Mouse (Mus musculus) embryonic facial prominence, embryonic 11.5 days (tissue): ENCODE data around the gene Slc48a1. TPM values are rescaled to one million over a fixed set of nuclear protein-coding genes. Genes with fewer than 3 reads are reported as not detected.

Experiments used
- ATAC-seq: fragments of 200-750 bp; cut with Nextera tagmentation; replicated peaks from 2 replicates; pipeline ENCODE4 v1.8.0; 2017; ENCODE audit warnings: low read depth; ENCODE audit not compliant: insufficient number of reproducible peaks, low FRiP score, low TSS enrichment
- DNase-seq: peaks from one replicate; pipeline ENCODE4 v3.0.0-alpha.2; 2015; ENCODE audit warnings: low spot score
- H3K27ac ChIP-seq: fragments of 300-500 bp; sonication (generic); replicated peaks from 2 replicates; pipeline ENCODE4 v1.5.1; 2014; ENCODE audit warnings: mild to moderate bottlenecking, low read depth, low read length, control low read depth
- H3K27me3 ChIP-seq: fragments of 300-500 bp; sonication (generic); 2 replicates; pipeline ENCODE4 v1.6.1; 2014; ENCODE audit warnings: mild to moderate bottlenecking, low read length, moderate library complexity, mixed read lengths; ENCODE audit not compliant: control insufficient read depth, insufficient read depth
- H3K36me3 ChIP-seq: fragments of 300-500 bp; sonication (generic); replicated peaks from 2 replicates; pipeline ENCODE4 v1.6.1; 2014; ENCODE audit warnings: low read depth, mild to moderate bottlenecking, low read length, moderate library complexity, mixed read lengths; ENCODE audit not compliant: control insufficient read depth, insufficient read depth
- H3K4me1 ChIP-seq: fragments of 300-500 bp; sonication (generic); 2 replicates; pipeline ENCODE4 v1.6.1; 2014; ENCODE audit warnings: low read length, mixed read lengths; ENCODE audit not compliant: control insufficient read depth, insufficient read depth
- H3K4me2 ChIP-seq: fragments of 300-500 bp; sonication (generic); 2 replicates; pipeline ENCODE4 v1.6.1; 2014; ENCODE audit warnings: low read depth, mild to moderate bottlenecking, control low read depth, low read length, moderate library complexity
- H3K4me3 ChIP-seq: fragments of 300-500 bp; sonication (generic); 2 replicates; pipeline ENCODE4 v1.5.1; 2014; ENCODE audit warnings: low read depth, low read length, control low read depth
- H3K9ac ChIP-seq: fragments of 300-500 bp; sonication (generic); replicated peaks from 2 replicates; pipeline ENCODE4 v1.6.1; 2014; ENCODE audit warnings: mild to moderate bottlenecking, control low read depth, low read length
- H3K9me3 ChIP-seq: fragments of 300-500 bp; sonication (generic); replicated peaks from 2 replicates; pipeline ENCODE4 v1.6.1; 2016; ENCODE audit warnings: mild to moderate bottlenecking, low read length, inconsistent platforms, mixed read lengths; ENCODE audit not compliant: control insufficient read depth
- WGBS: fragments of 180-500 bp; shearing (Covaris S2); extraction: QIAGEN DNeasy Blood & Tissue Kit; methylation state at CpG from one replicate; pipeline ENCODE4 v1.1.7; 2014; 5-methylcytosine and 5-hydroxymethylcytosine counted together
- polyA plus RNA-seq: library from polyadenylated mRNA; unstranded; fragments of >200 nt; fragmentation: Nextera tagmentation; extraction: Ambion mirVana; gene quantifications from 2 replicates; pipeline ENCODE4 v1.2.1, GENCODE M21; 2014

Slc48a1 gene
- polyA plus RNA-seq, 1 experiment from 2014 or later: 18.9 TPM

DNA sequence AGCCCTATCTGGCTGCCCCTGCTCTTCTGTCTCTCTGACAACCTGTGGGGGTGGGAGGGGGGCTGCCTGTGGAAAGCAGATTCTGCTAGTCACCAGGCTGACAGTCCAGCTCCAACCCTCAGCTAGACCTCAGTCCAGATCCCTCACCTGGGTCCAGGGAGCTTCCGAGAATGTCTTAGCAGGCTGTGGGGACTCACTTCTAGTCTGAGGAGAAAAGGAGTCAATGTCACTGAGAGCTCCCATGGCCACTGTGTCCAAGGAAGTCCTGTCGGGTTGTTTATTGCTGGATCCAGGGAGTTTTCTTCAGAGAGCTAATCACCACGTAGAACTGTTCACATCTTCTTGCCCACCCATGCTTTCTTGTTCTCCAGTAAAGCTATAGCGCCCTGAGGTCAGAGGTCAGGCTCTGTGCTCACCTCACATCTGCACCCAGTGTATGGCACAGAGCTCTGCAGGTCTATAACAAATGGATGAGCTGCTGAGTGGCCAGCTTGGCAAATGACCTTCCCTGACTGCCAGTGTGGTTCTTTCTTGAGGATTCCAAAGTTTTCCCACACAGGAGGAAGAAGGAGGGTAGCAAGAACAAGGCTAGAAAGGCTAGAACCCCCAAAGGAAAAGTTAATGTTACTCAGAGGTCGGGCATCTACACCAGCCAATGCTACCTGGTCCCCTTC, 48.4 kb downstream of the Slc48a1 start:
- Histone ChIP-seq H3K4me3 (no peak overlapping the region), H3K9ac (no peak overlapping the region), H3K27ac (no peak overlapping the region), H3K36me3 (no peaks in the 10 kb centered on the region), H3K4me2 (no peak overlapping the region), H3K9me3 (no peaks in the 10 kb centered on the region), H3K4me1 (peaks cover 11% of the 10 kb centered on the region), H3K27me3 (no peaks in the 10 kb centered on the region)
- ATAC-seq (no peak), DNase-seq (no peak)
- WGBS: 67% methylated on average over 5 of the region's 5 CpGs

DNA sequence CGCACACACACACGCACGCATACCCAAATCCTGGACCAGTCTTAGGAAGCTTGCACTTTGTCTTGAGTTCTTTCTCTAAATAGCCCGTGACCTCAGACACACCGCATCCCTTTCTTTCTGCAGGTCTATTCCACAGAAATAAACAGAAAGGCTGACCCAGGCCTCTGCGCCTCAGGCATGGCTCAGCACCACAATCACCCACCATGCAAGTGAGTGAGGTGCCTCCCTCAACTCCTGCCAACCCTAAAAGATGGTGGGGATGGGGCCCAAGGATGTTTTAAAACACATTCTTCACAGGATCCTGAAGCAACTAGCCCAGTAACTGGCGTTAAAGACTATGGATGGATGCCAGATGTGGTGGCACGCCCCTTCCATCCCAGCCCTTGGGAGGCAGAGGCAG, 49.1 kb downstream of the Slc48a1 start:
- H3K4me1 ChIP-seq: peaks cover 13% of the 10 kb centered on the region
- no peak for ATAC-seq

DNA sequence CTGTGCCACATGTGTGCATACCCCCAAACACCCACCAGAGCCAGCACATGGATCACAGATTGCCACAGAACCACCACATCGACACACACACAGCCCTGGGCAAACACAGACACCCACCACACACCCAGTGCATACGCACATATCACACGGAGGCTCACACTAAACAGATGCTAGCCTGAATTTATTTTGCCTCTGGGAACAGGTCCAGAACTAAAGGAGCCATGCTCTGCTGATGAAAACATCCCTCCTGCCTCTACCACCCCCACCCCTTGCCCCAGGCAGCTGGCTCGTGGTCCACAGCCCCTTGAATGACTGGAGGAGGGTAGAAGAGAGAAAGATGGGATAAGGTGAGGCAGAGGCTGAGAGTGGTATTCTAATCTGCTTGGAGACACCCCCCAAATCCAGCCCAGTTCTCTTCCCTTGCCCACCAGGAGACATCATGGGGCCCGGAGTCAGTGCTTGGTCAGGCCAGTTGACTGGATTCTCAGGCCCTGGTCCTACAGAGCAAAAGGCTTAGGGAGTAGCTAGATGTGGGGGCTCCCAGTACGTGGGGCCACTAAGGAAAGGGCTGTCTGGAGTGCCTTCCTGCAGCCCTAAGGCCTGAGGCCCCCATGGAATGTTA, 50.0 kb downstream of the Slc48a1 start:
- no peak overlapping the region for H3K27ac ChIP-seq
- H3K4me1 ChIP-seq: peaks cover 14% of the 10 kb centered on the region
- no peaks in the 10 kb centered on the region for H3K9me3 ChIP-seq
- no peak overlapping the region for H3K4me2 ChIP-seq
- DNase-seq (no peak), ATAC-seq (no peak)
- H3K4me3 ChIP-seq: no peak overlapping the region
- no peaks in the 10 kb centered on the region for H3K27me3 ChIP-seq
- WGBS: 58% methylated on average over 6 of the region's 6 CpGs
- peak overlapping the region; percentile 4; the same call in 1 of the 2 replicates for H3K9ac ChIP-seq
- no peaks in the 10 kb centered on the region for H3K36me3 ChIP-seq

More for the DNA sequence above, 49.1 kb downstream of the Slc48a1 start:
- no peak overlapping the region for H3K9ac ChIP-seq
- H3K27me3 ChIP-seq: no peaks in the 10 kb centered on the region
- no peaks in the 10 kb centered on the region for H3K36me3 ChIP-seq
- H3K9me3 ChIP-seq: no peaks in the 10 kb centered on the region
- 86% methylated on average over 8 of the region's 8 CpGs for WGBS
- H3K4me2 ChIP-seq: no peak overlapping the region; the same call in 1 of the 2 replicates
- no peak for DNase-seq
- H3K27ac ChIP-seq: no peak overlapping the region
- no peak overlapping the region for H3K4me3 ChIP-seq

DNA sequence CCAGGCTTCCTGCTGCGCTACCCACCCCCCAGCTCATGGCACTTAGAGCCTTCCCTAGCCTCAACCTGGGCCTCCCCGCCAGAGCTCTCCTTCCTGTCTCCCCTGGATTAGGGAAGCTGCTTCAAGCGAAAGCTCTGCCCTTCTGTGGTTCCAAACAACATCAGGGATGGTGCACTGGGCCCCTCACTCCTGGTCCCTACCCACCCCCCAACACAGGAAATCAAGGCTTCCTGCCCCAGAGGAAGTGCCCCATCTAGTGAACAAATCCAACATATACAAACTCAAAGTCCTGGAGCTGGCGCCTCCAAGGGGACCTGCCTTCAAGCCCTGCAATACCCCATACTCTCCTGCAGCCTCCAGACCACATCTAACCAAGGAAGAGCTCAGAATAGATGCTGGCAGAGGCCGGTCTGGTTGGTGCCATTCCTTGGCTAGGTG, 50.6 kb downstream of the Slc48a1 start:
- no peaks in the 10 kb centered on the region for H3K9me3 ChIP-seq
- no peak overlapping the region; the same call in 1 of the 2 replicates for H3K4me2 ChIP-seq
- H3K36me3 ChIP-seq: no peaks in the 10 kb centered on the region
- WGBS: 42% methylated on average over 5 of the region's 5 CpGs
- H3K27ac ChIP-seq: no peak overlapping the region; the same call in 1 of the 2 replicates
- H3K27me3 ChIP-seq: no peaks in the 10 kb centered on the region
- H3K9ac ChIP-seq: 0 out of 2 replicates have a peak overlapping the region, but pooled peaks have one; percentile 18
- ATAC-seq (no peak), DNase-seq (peak; percentile 30)
- no peak overlapping the region for H3K4me3 ChIP-seq
- H3K4me1 ChIP-seq: peaks cover 14% of the 10 kb centered on the region

DNA sequence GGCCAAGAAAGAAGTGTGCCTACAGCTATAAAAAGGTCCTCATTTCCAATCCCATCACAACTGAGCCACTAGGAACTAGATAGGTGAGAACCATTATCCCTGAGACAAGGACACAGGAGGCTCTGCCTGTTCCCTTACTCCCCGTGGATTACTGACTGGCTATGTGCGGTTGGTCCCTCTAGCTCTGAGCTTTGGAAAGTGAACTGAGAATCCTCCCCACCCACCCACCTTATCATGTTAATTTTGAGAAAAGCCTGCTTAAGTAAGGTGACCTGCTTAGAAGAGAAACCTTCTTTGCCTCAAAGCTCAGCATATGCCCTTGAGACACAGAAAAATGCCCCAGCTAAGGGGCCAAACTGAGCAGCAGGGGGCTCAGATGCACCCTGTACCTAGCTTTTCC, 51.1 kb downstream of the Slc48a1 start:
- Histone ChIP-seq H3K9me3 (no peaks in the 10 kb centered on the region), H3K4me3 (peak overlapping the region; percentile 96; the same call in 1 of the 2 replicates), H3K27me3 (no peaks in the 10 kb centered on the region), H3K36me3 (no peaks in the 10 kb centered on the region), H3K4me2 (peak overlapping the region; percentile 79), H3K27ac (no peak overlapping the region; the same call in 1 of the 2 replicates), H3K4me1 (peaks cover 14% of the 10 kb centered on the region), H3K9ac (0 out of 2 replicates have a peak overlapping the region, but pooled peaks have one; percentile 18)
- DNase-seq (no peak), ATAC-seq (no peak)
- WGBS: 39% methylated on average over 2 of the region's 2 CpGs

DNA sequence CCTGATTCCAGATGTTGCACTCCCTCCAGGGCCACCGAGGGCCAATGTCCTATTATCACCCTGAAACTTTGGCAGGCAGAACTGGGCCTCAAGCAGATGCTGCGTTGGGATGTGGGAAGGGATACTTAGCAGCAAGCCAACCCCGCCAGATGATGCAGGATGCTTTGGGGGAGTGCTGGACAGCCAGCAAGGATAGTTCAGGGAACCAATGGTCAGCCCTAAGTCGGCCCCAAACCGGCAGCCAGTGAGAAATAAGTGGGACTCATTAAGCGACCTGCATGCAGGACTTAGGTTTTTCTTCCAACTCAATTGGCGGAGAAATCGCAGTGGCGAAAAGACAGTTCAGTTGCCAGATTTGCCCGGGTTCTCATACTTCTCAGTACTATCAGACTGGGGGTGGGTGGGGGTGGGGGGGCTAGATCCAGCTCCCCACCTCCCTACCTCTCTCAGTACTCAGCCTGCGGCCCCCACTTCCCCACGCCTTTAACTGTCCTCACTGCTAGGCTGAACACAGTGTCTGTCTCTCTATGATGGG, 52.0 kb downstream of the Slc48a1 start:
- no peak for DNase-seq
- WGBS: 4% methylated on average over 12 of the region's 12 CpGs
- H3K27ac ChIP-seq: peak overlapping the region; percentile 91

DNA sequence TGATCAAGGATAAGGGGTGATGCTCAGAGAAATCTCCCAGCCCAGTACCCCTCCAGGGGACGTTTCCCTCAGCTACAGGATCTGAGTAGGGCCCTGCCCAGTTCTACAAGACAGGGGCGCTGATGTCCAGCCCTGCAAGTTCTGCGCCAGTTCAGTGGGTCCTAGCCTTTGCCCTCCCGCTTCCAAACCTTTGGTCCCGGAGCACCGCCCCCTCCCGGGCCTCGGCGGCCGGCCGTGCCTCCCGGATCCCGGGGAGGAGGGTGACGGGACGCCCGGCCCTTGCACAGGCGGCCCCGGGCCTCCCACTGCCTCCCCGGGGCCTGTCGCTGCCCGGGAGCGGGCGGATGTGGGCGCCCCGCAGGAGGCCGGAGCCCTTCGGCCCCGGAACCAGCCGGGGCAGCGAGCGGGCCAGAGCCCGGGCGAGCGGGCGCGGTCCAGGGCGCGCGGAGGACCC, 52.5 kb downstream of the Slc48a1 start:
- no peaks in the 10 kb centered on the region for H3K9me3 ChIP-seq
- no peaks in the 10 kb centered on the region for H3K27me3 ChIP-seq
- DNase-seq (peak; percentile 47), ATAC-seq (peak; percentile 26)
- H3K27ac ChIP-seq: peak overlapping the region; percentile 91
- H3K9ac ChIP-seq: peak overlapping the region; percentile 99
- no peaks in the 10 kb centered on the region for H3K36me3 ChIP-seq
- H3K4me3 ChIP-seq: peak overlapping the region; percentile 96
- H3K4me2 ChIP-seq: peak overlapping the region; percentile 79
- H3K4me1 ChIP-seq: peaks cover 7% of the 10 kb centered on the region
- whole genome bisulfite sequencing: under 1% methylated on average over 39 of the region's 39 CpGs

More for the DNA sequence above, 52.0 kb downstream of the Slc48a1 start:
- H3K4me2 ChIP-seq: peak overlapping the region; percentile 79
- peaks cover 12% of the 10 kb centered on the region for H3K4me1 ChIP-seq
- peak overlapping the region; percentile 96 for H3K4me3 ChIP-seq
- peak overlapping the region; percentile 99 for H3K9ac ChIP-seq
- no peaks in the 10 kb centered on the region for H3K9me3 ChIP-seq
- no peak; the same call in 1 of the 2 replicates for ATAC-seq
- H3K36me3 ChIP-seq: no peaks in the 10 kb centered on the region
- H3K27me3 ChIP-seq: no peaks in the 10 kb centered on the region
